Mouse (Mus musculus): ENCODE results near the gene Cx3cr1.
A peak's percentile ranks its signal among the peaks of the same experiment; 100 is the strongest.
"Not testable (repeated sequence)": the region's sequence is repeated elsewhere in the genome, so short reads cannot be mapped to it uniquely, and the experiment has no call there.

Gene Cx3cr1

DNA sequence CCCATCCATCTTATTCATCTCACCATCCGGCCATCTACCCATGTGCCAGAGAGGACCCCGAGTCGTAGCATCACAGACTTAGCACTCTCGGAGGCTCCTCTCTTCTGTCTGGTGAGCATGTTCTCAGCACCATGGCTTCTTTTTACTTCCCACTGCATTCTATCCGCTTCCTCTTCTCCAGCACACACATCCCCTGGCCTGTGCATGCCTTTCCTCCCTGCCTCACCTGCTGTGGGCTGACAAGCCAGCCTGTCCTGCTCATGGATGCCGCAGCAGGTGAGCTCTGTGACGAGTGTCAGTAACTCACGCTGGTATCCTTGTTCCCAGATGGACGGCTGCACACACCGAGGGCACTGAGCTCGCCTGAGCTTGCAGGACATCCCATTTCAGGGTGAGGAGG is at the start of gene Cx3cr1:
Cx3cr1 (minus strand) TSS at position 101 of the 400 bp plus-strand sequence.
- no peak for DNase-seq (ENCODE audit: low spot score)

DNA sequence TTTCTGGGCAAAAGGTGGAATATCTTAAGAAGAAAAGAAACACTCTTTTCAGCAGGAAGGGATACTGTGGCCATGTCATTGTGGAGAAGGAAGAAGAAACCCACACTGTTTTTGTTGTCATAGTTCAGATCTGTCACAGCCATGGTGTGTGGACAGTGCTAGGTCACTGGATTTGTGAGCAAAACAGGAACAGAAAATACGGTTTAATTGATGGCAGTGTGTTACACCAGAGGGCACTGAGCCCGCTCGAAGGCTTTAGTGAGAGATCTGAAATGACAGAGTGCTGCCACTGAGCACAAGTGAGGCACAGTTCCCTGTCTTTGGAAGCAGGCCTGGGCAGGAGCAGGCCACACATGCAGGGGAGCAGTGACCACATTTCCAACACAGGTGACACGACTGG is 48.5 kb upstream of the Cx3cr1 start:
- no peak for DNase-seq (ENCODE audit: low spot score)

DNA sequence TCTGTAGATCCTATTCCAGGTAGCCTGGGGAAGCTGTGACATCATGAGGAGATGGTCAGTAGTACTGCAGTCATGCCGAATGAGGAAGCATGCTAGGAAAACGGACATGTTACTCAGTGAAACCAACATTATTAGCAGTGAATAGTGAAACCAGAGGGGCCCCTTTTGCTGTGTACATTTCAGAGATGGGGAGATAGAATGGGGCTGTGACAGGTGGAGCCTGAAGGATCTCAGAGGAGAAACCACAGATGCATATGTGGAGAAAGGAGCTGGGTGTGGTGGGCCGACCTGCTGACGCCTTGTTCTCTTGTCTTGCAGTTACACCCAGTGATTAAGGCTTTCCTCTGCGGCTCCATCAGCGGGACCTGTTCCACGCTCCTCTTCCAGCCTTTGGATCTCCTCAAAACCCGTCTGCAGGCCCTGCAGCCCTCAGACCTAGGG is 46.5 kb upstream of the Cx3cr1 start:
- DNase-seq (ENCODE audit: low spot score), result no peak

DNA sequence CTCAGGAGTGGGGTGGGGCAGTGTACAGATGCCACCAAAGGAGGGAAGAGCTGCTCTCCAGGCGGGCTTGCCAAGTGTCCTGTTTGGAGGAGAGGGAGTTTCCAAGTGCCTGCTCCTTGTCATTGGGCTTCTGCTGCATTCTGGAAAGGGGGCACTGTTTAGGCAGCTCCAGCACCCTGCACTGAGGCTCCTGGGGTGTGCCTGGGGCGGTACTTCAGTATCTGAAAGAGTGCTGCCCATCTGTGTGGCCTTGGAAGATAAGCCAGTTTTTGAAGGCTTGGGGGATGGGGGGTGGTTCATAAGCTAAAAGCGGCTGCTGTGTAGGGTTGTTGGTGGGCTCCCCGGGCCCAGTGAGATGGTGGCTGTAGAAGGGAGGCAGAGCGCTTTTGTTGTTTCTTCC is 45.9 kb upstream of the Cx3cr1 start:
- DNase-seq (ENCODE audit: low spot score), result no peak

DNA sequence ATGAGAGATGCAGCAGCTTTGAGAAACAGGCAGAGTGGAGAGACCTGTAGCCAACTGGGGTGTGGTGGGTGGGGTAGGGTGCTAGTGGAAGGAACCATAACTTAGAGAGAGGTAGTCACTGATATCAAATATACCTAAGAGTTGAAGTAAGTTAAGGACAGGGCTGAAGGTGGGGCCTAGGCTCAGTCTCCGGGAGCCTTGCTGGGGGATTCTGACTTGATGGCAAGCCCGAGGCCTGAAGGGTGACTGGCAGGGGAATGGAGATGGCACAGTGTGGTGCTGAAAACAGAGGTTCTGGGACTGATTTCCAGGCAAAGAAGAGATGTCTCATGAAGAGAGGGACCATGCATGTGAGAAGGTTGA is 45.1 kb upstream of the Cx3cr1 start:
- no peak for DNase-seq (ENCODE audit: low spot score)

DNA sequence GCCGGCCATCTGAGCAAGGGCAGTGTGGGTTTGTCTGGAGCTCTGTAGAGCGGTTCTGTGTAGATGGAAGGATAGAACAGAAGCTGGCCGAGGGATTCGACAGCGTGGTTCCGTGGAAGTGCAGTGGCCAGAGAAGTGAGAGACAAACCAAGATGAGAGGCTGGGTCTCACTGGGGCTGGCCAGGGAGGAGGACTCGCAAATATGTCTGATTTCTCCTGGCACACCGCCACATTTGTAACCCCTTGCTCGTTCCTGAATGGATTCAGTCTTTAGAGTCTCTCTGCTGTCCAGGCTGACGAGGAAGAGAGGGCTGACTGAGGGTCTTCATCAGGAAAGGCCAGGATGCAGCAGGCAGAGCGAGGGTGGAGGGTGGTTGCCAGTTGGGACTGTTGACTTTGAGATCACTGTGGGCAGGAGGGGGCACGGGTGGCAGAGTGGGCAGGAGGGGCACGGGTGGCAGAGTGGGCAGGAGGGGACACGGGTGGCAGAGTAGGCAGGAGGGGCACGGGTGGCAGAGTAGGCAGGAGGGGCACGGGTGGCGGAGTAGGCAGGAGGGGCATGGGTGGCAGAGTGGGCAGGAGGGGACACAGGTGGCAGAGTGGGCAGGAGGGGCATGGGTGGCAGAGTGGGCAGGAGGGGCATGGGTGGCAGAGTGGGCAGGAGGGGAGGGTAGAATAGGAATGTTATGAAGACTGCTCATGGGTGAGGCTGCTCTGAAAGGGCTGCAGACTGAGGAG is 44.5 kb upstream of the Cx3cr1 start:
- DNase-seq (ENCODE audit: low spot score), result no peak

DNA sequence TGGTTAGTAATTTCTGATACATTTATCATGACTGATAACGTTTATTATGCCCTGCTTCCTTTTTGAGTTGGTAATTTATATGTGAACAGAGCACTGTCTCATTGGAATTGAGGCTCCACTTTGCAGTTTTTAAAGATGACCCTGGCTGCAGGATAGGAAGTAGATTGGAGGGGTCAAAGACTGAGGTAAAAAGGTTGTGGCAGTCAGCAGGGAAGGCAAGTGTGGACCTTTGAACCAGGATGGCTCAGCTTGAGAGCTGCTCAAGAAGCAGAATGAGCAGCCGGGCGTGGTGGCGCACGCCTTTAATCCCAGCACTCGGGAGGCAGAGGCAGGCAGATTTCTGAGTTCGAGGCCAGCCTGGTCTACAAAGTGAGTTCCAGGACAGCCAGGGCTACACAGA is 43.8 kb upstream of the Cx3cr1 start:
- no peak for DNase-seq (ENCODE audit: low spot score)

DNA sequence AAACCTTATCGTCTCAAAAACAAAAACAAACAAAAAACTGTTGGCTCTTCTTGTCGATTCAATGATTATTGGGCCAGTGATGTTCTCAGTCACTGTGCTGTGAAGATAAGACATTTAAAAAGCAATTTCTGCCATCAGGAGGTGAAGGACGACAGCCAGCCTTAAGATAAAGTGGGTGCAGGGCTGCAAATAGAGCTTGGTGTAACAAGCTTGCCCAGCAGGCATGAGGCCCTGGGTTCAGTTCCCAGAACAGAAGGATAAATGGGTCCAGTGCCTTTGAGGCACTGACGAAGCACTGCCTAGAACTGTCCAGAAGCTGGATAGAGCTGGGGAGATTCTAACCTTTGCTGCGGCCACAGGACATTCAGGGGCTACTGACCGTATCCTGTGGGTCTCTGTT is 42.8 kb upstream of the Cx3cr1 start:
- DNase-seq (ENCODE audit: low spot score), result no peak

DNA sequence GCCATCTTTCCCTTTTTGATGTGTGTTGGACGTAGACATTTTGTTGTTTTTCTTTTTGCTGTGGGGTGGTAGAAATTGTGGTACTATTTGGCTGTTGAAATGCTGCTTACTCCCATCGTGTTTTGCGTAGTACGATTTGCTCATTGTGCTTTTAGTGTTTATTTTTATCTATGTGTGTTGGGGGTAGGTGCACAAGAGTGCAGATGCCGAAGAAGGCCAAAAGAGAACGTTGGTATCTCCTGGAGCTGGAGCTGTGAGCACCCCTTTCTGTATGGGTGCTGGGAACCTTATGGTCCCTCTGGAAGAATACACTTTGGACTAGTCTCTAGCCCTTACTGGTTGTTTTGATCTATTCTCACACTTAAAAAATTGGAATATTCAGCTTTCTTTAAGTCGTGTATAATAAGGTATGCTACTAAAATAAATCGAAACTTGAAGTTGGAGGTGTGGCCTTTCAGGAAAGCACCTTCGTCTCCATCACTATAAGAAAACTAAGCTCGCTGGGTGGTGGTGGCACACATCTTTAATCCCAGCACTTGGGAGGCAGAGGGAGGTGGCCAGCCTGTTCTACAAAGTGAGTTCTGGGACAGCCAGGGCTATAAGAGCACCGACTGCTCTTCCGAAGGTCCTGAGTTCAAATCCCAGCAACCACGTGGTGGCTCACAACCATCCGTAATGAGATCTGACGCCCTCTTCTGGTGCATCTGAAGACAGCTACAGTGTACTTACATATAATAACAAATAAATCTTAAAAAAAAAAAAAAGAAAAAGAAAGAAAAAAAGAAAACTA is 41.7 kb upstream of the Cx3cr1 start:
- no peak for DNase-seq (ENCODE audit: low spot score)

DNA sequence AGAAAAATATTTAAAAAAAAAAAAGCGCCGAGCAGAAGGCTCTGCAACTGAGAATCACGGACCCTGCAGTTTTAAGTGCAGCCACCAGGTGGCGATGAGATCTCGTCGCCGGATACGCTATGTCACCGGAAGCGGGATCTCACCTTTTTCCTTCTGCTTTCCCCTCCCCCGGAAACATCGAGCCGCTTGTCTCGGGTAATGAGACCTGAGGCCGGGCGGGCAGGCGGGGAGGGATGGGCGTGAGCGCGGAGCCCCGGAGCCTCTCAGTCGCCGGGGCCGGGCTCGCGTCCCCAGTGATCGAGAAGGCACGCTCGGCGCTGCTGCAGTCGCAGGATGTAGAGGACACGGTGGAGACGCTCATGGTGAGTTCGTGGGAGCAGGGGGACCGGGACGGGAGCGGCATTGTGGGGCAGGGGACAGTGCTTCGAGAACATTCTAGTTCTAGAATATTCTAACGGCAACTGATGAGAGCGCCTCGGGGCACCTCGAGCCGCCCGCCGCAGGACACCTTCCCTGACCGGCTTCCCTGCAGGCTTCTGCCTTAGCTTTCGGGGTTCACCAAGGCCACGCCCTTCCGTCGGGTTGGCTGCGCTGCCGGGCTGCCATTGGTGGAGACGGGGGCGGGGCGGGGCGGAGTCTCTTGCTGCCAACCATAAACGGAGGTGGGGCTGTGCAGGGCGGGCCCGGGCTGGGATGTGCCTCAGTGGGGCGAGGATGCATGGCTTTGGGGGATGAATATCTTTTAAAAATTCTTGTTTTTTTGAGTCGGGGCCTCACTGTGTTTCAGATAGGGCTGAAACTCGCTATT is 40.7 kb upstream of the Cx3cr1 start, which contains the start of gene Slc25a38:
Slc25a38 (plus strand) TSS at position 164 of the 808 bp plus-strand sequence.
- peak; percentile 96 for DNase-seq (ENCODE audit: low spot score)

DNA sequence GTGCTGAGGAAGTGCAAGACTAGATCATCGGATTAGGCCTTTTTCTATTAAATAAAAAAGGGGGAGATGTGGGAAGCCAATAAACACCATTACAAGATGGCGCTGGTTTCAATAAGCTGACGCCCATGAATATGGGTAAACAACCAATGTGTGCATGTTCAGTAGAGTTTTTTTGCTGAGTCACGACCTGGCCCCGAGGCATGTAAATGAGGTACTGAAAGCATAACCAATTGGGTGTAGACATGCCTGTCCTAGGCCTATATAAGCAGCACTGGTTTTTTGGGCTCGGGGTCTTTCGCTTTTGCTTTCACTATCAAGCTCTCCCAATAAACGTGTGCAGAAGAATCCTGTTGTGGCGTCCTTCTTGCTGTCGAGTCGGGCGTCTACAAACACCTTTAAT is 39.3 kb upstream of the Cx3cr1 start:
- DNase-seq (ENCODE audit: low spot score), result not testable (repeated sequence)

DNA sequence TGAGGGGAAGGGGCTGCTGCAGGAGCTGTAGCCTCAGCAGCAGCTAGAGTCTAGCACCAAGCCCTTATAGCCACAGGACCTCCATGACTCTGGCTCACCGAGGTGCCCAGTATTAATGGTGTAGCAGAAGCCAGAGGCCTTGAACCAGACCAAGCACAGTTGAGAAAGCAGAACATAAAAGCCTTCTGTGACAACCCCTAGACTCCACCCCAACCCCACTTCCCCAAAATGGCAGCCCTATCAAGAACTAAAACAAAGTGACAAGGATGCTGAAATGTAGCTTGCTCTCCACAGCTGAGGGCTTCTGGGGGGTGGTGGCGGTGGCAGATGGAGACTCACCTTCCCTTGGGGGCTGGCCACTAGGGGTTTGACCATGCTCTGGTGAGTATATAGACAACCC is 31.5 kb upstream of the Cx3cr1 start:
- DNase-seq (ENCODE audit: low spot score), result no peak

DNA sequence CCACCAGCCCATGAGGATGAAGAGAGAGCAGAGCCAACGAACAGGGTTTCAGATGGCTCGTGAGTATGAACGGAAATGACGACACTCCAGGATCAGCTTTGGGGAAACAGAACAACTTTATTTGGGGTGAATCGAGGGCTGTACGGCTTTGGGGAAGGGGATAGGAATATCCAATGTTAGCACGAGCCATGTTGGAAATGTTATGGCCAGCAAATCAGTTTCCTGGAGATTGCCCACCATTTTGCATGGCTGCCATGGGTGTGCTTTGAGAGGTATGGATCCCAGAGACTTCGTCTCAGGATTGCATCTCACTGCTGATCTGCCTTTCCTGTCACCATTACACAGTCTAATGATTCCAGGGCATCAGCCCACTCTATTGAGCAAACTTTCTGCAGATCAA is 29.6 kb upstream of the Cx3cr1 start:
- no peak for DNase-seq (ENCODE audit: low spot score)

DNA sequence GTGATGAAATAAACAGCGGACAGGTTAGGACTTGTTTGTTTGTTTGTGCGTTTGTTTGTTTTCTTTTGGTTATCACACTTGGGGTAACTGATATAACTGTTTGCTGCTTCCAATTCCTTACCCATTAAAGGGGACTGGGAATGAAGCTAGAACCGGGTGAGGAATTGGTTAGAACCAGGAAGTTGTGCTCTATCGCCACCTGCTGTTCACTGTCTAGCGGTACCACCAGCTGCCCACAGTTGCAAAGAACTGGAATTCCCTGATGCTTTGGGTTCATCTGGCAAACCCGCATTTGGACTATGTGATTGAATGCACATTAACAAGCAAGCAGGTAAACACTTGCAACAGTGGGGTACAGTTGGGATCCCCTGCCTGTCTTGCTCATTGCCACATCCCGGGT is 29.0 kb upstream of the Cx3cr1 start:
- DNase-seq (ENCODE audit: low spot score), result peak; percentile 84

DNA sequence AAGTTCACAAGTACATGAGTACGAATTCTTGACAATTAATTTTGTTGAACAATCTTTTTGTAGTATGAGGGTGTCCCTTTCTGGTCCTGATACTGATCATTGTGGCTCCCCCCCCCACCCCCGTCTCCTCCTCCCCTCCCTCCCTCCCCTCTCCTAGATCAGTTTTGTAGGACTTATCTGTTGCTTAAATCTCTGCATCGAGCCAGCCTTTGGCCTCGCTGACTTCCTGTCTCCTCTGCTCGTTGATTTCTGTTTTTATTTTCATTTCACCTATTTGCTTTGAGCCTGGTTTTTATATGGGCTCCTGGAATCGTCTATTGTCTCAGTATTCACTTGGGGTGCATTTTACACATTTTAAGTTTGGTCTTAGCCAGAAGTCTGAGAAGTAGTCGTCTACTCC is 26.2 kb upstream of the Cx3cr1 start:
- no peak for DNase-seq (ENCODE audit: low spot score)

DNA sequence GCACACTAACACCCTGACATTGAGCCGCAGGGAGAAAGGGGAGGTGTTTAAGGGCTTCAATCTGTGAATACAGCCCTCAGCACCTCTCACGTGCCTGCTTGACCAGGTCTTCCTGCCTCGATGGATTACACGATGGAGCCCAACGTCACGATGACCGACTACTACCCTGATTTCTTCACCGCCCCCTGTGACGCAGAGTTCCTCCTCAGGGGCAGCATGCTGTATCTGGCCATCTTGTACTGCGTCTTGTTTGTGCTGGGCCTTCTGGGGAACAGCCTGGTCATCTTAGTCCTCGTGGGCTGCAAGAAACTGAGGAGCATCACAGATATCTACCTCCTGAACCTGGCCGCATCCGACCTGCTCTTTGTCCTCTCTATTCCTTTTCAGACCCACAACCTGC is 24.0 kb upstream of the Cx3cr1 start:
- no peak for DNase-seq (ENCODE audit: low spot score)

DNA sequence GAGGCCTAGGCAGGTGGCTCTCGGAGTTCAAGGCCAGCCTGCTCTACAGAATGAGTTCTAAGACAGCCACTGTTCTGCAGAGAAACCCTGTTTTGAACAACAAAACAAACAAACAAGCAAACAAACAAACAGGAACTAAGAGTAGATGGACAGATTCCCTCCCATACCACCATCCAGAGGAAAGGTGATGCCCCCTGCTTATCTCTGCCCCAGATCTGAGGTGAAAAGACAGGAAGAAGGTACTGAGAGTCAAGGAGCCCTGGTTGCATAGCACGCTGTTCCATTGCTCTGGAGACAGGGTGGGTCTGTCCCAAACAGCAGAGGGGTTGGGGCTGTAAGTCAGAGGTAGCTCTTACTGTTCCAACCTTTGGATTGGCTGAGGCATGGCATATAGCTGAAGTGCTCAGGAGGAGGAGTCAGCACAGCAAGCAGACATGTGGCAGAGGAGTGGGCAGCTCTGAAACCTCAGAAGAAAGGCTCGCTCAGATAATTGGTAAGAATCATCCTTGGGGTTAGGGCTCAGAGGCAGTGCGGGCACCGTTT is 22.1 kb upstream of the Cx3cr1 start, which contains the start of gene Ccr8:
Ccr8 (plus strand) TSS at position 419 of the 543 bp plus-strand sequence.
- DNase-seq (ENCODE audit: low spot score), result no peak

DNA sequence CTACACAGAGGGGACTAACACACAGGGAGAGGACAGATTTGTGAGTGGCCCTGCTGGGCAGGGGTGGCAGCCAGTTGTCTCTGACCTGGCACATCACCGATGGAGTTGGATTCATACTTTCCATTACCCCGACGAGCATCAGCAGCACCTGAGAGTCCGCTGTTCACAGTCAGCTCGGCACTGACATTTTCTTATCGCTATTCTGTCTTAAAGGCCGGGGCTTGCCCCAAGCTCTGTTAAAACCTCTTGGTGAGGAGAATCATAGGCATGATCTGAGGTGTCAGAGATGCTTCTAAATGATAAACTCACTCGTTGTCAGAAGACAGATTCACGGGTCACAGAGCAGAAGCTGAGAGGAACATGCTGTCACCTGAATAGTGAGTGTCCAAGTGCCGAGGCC is 21.4 kb upstream of the Cx3cr1 start:
- DNase-seq (ENCODE audit: low spot score), result no peak

DNA sequence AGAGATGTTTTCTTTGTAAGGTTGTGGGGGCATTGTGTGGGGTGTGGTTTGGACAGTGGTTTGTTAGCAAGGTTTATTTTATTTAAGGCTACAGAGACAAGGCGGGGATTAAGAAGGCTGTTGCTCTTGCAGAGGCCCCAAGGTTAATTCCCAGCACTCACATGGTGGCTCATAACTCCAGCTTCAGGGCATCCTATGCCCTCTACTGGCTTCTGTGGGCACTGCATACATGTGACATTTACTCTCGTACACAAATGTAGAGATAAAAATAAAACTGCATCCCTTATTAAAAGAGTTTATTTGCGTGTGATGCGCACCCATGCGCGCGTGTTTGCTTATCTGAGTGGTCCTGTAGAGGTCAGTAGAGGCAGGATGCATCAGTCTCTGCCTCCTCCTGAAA is 19.4 kb upstream of the Cx3cr1 start:
- DNase-seq (ENCODE audit: low spot score), result no peak

DNA sequence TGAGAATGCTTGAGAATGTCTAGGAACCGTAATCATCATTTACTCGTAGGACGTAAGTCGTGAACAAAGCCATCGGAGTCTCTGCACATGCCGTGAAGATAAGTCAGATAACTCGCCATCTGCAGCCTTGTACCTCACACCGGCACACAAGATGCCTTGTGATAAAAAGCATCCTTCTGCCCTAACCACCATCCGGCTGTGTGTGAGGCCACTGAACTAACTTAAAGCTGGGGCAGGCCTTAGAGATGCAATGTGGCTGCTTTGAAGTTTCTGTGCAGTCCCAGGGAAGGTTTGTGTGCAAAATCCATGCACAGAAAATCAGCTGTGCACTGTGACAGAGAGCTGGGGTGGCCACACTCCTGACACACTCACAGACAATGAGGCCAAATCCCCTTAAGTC is 14.7 kb upstream of the Cx3cr1 start:
- DNase-seq (ENCODE audit: low spot score), result no peak

DNA sequence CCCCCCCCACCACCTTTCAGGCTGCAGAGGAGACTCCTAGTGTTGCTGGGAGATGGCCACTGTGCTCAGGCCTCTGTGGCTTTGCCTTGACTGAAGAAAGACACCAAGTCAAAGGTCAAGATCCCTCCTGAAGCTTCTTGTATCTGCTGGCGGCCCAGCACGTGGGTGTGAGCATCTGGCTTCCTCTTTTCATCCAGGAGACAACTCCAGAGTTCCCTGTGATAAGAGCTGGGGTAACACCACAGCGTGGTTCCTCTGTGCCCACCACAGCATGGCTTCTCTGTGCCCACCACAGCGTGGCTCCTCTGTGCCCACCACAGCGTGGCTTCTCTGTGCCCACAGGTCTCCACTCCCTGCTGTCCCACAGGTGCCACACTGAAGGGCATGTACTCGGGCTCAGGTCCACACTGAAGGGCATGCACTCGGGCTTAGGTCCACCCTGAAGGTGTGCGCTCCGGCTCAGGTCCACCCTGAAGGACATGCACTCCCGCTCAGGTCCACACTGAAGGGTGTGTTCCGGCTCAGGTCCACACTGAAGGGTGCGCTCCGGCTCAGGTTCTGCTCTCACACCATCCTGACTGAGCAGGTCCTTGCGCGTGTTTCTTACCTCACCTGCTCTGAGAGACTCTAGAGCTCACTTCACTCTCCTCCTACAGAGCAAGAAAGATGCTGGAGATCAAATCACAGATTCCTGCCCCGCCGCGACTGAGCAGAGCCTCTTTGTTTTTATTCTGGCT is 13.6 kb upstream of the Cx3cr1 start:
- no peak for DNase-seq (ENCODE audit: low spot score)

DNA sequence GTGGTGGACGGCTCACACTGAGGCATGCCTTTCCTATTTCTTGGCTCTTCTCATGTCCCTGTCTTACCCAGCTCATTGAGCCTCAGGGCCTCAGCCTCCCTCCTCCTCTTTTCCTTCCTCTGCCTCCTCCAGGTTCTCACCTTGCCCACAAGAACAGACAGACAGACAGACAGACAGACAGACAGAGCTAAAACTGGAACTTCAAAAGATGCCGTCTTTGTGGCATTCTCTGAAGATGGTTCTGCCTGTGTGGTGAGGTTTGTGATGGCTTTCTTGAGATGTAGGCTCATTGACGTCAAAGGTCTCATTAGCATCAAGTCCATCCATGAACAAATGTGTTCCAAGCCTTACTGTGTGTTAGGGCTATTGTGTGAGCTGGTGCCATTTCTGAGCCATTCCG is 13.0 kb upstream of the Cx3cr1 start:
- DNase-seq (ENCODE audit: low spot score), result no peak

All from embryo, embryonic 10.5 days (tissue).